Mouse (Mus musculus) hindbrain, postnatal 0 days (tissue): ENCODE data around the gene Psmb3. TPM values are rescaled to one million over a fixed set of nuclear protein-coding genes. Genes with fewer than 3 reads are reported as not detected.

Experiments
- ATAC-seq: fragments of 200-750 bp; cut with Nextera tagmentation; 2 replicates; pipeline ENCODE4 v1.8.0; 2017; ENCODE audit warnings: mild to moderate bottlenecking, moderate TSS enrichment, moderate library complexity
- DNase-seq: peaks from one replicate; pipeline ENCODE4 v3.0.0-alpha.2; 2015; ENCODE audit warnings: low spot score
- H3K27ac ChIP-seq: fragments of 300-500 bp; sonication (generic); 2 replicates; pipeline ENCODE4 v1.5.1; 2014; ENCODE audit warnings: mild to moderate bottlenecking
- H3K27me3 ChIP-seq: fragments of 300-500 bp; sonication (generic); 2 replicates; pipeline ENCODE4 v1.6.1; 2014; ENCODE audit warnings: low read length, mixed read lengths; ENCODE audit not compliant: insufficient read depth
- H3K36me3 ChIP-seq: fragments of 300-500 bp; sonication (generic); 2 replicates; pipeline ENCODE4 v1.6.1; 2014; ENCODE audit warnings: low read length, mixed read lengths; ENCODE audit not compliant: insufficient read depth
- H3K4me1 ChIP-seq: fragments of 300-500 bp; sonication (generic); 2 replicates; pipeline ENCODE4 v1.6.1; 2014; ENCODE audit warnings: antibody characterized with exemption, low read length, mixed read lengths; ENCODE audit not compliant: insufficient read depth
- H3K4me2 ChIP-seq: fragments of 300-500 bp; sonication (generic); 2 replicates; pipeline ENCODE4 v1.6.1; 2014; ENCODE audit warnings: low read depth, mild to moderate bottlenecking, low read length, moderate library complexity, mixed read lengths
- H3K4me3 ChIP-seq: fragments of 300-500 bp; sonication (generic); 2 replicates; pipeline ENCODE4 v1.5.1; 2014; ENCODE audit warnings: low read length
- H3K9ac ChIP-seq: fragments of 300-500 bp; sonication (generic); replicated peaks from 2 replicates; pipeline ENCODE4 v1.6.1; 2014; ENCODE audit warnings: mild to moderate bottlenecking, low read length, moderate library complexity, mixed read lengths
- H3K9me3 ChIP-seq: fragments of 300-500 bp; sonication (generic); 2 replicates; pipeline ENCODE4 v1.6.1; 2016; ENCODE audit warnings: low read length, mixed read lengths
- CTCF ChIP-seq: IDR thresholded peaks from 2 replicates; pipeline ENCODE4 v1.5.1; 2016; ENCODE audit warnings: antibody characterized with exemption, control low read depth, low read depth
- WGBS: fragments of 180-500 bp; shearing (Covaris S2); extraction: QIAGEN DNeasy Blood & Tissue Kit; methylation state at CpG from one replicate; pipeline ENCODE4 v1.1.7; 2014; 5-methylcytosine and 5-hydroxymethylcytosine counted together
- polyA plus RNA-seq: library from polyadenylated mRNA; unstranded; fragments of >200 nt; fragmentation: Nextera tagmentation; extraction: Ambion mirVana; gene quantifications from 2 replicates; pipeline ENCODE4 v1.2.1, GENCODE M21; 2015
- total RNA-seq: library from RNA; depleted of rRNA; stranded (reverse); fragments of >200 nt; gene quantifications from 2 replicates; pipeline ENCODE4 v1.2.3, GENCODE M21; 2014

Psmb3 gene
- total and polyA plus RNA-seq, 2 experiments from 2014 or later = 498 to 523 TPM

GRCm38 (mm10) chr11:97694435-97694834, 8.8 kb upstream of the Psmb3 start:
- H3K27ac ChIP-seq = peak overlapping the region; percentile 70
- no peak for ATAC-seq

GRCm38 (mm10) chr11:97694921-97695711, 8.1 kb upstream of the Psmb3 start:
- H3K27ac ChIP-seq = peak overlapping the region; percentile 70
- no peak for TF ChIP-seq CTCF
- no peaks in the 10 kb centered on the region for H3K9me3 ChIP-seq
- DNase-seq (peak; percentile 87), ATAC-seq (peak; percentile 52)
- H3K36me3 ChIP-seq = peaks cover 22% of the 10 kb centered on the region
- H3K27me3 ChIP-seq = no peaks in the 10 kb centered on the region
- H3K9ac ChIP-seq = peak overlapping the region; percentile 2; the same call in 1 of the 2 replicates
- H3K4me1 ChIP-seq = peaks cover 35% of the 10 kb centered on the region
- H3K4me3 ChIP-seq = peak overlapping the region; percentile 1; the same call in 1 of the 2 replicates
- 16% methylated on average over 17 of the region's 17 CpGs for WGBS
- peak overlapping the region; percentile 88 for H3K4me2 ChIP-seq

More at GRCm38 (mm10) chr11:97694435-97694834, 8.8 kb upstream of the Psmb3 start:
- no peak for DNase-seq
- no peak overlapping the region for H3K4me3 ChIP-seq
- WGBS = 46% methylated on average over 4 of the region's 4 CpGs
- H3K27me3 ChIP-seq = no peaks in the 10 kb centered on the region
- H3K9me3 ChIP-seq = no peaks in the 10 kb centered on the region
- no peak for TF ChIP-seq CTCF
- H3K36me3 ChIP-seq = peaks cover 22% of the 10 kb centered on the region
- 0 out of 2 replicates have a peak overlapping the region, but pooled peaks have one; percentile 2 for H3K9ac ChIP-seq
- H3K4me2 ChIP-seq = peak overlapping the region; percentile 88
- H3K4me1 ChIP-seq = peaks cover 35% of the 10 kb centered on the region

- TF ChIP-seq CTCF = no peak
- DNase-seq (peak; percentile 46), ATAC-seq (no peak)
- Histone ChIP-seq H3K9ac (peak overlapping the region; percentile 14; the same call in 1 of the 2 replicates), H3K27ac (peak overlapping the region; percentile 70), H3K36me3 (peaks cover 16% of the 10 kb centered on the region), H3K4me1 (peaks cover 36% of the 10 kb centered on the region), H3K27me3 (no peaks in the 10 kb centered on the region), H3K4me3 (peak overlapping the region; percentile 1), H3K4me2 (peak overlapping the region; percentile 88), H3K9me3 (no peaks in the 10 kb centered on the region)
- 35% methylated on average over 9 of the region's 9 CpGs for WGBS
Observed at GRCm38 (mm10) chr11:97695712-97696401, 7.3 kb upstream of the Psmb3 start.

- peaks cover 8% of the 10 kb centered on the region; the same call in 1 of the 2 replicates for H3K36me3 ChIP-seq
- peaks cover 43% of the 10 kb centered on the region for H3K4me1 ChIP-seq
- no peaks in the 10 kb centered on the region for H3K27me3 ChIP-seq
- no peak overlapping the region for H3K4me3 ChIP-seq
- no peak overlapping the region for H3K27ac ChIP-seq
- no peaks in the 10 kb centered on the region for H3K9me3 ChIP-seq
- no peak overlapping the region for H3K9ac ChIP-seq
- WGBS = 64% methylated on average over 8 of the region's 8 CpGs
- DNase-seq (no peak), ATAC-seq (no peak)
- H3K4me2 ChIP-seq = peak overlapping the region; percentile 88; the same call in 1 of the 2 replicates
- no peak for TF ChIP-seq CTCF
Observed at GRCm38 (mm10) chr11:97696669-97697068, 6.5 kb upstream of the Psmb3 start.

GRCm38 (mm10) chr11:97697199-97697890, 5.9 kb upstream of the Psmb3 start:
- DNase-seq (no peak), ATAC-seq (no peak)
- Histone ChIP-seq H3K9me3 (no peaks in the 10 kb centered on the region), H3K4me3 (peak overlapping the region; percentile 74), H3K4me2 (peak overlapping the region; percentile 88), H3K27ac (peak overlapping the region; percentile 97; the same call in 1 of the 2 replicates), H3K36me3 (peaks cover under 1% of the 10 kb centered on the region; the same call in 1 of the 2 replicates), H3K27me3 (no peaks in the 10 kb centered on the region), H3K4me1 (peaks cover 47% of the 10 kb centered on the region), H3K9ac (peak overlapping the region; percentile 97; the same call in 1 of the 2 replicates)
- 43% methylated on average over 11 of the region's 11 CpGs for WGBS
- TF ChIP-seq CTCF = no peak

GRCm38 (mm10) chr11:97697891-97698529, 5.2 kb upstream of the Psmb3 start:
- DNase-seq (peak; percentile 46), ATAC-seq (no peak)
- Histone ChIP-seq H3K36me3 (no peaks in the 10 kb centered on the region), H3K4me3 (peak overlapping the region; percentile 74), H3K4me1 (peaks cover 47% of the 10 kb centered on the region), H3K27ac (peak overlapping the region; percentile 97), H3K9ac (peak overlapping the region; percentile 97), H3K27me3 (no peaks in the 10 kb centered on the region), H3K4me2 (peak overlapping the region; percentile 88), H3K9me3 (no peaks in the 10 kb centered on the region)
- WGBS = 2% methylated on average over 14 of the region's 14 CpGs
- TF ChIP-seq CTCF = no peak
